Mouse (Mus musculus): ENCODE measurements around the gene Lhfpl2. TPM values are rescaled to one million over a fixed set of nuclear protein-coding genes. Genes with fewer than 3 reads are reported as not detected.

The Lhfpl2 gene
- polyA plus RNA-seq, 1 experiment from 2014 or later: 20.0 TPM

GRCm38 (mm10) chr13:94223609-94224008 is 166.0 kb downstream of the Lhfpl2 start:
- no peak overlapping the region for H3K27ac ChIP-seq (replicated peaks)
- no peak overlapping the region for H3K4me3 ChIP-seq
- 68% methylated on average over 14 of the region's 14 CpGs for WGBS
- H3K4me1 ChIP-seq (replicated peaks): no peaks in the 10 kb centered on the region
- no peak for ATAC-seq (ENCODE audit: low FRiP score, low read depth)
- H3K27me3 ChIP-seq: no peaks in the 10 kb centered on the region
- no peak overlapping the region for H3K4me2 ChIP-seq
- H3K9me3 ChIP-seq: no peaks in the 10 kb centered on the region
- H3K9ac ChIP-seq: no peak overlapping the region
- peaks cover 26% of the 10 kb centered on the region for H3K36me3 ChIP-seq

DNA sequence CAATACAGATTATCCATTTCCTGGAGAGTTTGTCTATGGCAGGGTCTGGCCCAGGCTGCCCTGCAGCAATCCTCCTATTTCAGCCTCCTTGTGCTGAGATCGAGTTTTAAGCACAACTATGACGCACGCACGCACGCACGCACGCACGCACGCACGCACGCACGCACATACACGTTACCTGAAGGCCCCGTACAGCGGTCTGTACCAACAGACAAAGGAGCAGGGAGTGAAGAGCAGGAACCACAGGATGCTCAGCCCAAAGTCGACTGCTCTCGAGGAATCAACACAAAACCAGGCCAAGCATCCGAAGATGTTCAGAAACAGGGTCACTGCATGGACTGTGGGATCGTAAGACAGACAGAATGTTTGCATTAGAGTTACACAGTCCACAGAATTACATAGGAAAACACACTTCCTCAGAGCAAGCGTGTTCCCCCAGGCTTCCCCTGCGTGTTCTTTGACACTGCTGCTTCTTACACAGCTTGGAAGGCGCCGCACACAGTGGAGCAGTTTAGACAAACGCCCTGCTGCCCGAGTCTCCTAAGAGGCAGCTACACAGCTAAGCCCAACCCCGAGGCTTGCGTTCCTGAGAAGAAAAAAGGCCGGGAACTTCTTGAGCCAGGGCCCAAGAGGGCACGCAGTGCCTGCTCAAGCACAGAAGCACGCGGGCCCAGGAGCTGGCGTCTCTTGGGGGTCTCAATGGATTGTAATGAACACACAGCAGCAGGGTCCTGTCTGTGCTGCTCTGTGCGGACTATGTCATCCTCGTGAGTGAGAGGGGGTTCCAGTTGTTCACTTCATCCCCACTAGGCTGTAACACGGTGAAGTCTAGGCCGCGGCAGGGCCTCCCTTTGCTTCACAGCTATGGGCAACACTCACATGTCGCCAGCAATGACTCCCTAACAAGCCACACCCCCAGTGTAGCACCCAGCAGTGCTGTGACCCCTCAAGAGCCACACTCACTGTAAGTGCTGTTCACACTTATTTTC is 167.4 kb downstream of the Lhfpl2 start:
- H3K36me3 ChIP-seq: peaks cover 33% of the 10 kb centered on the region
- ATAC-seq (ENCODE audit: low FRiP score, low read depth): 0 out of 2 replicates have a peak, but pooled peaks have one; percentile 19
- WGBS: 95% methylated on average over 38 of the region's 38 CpGs

DNA sequence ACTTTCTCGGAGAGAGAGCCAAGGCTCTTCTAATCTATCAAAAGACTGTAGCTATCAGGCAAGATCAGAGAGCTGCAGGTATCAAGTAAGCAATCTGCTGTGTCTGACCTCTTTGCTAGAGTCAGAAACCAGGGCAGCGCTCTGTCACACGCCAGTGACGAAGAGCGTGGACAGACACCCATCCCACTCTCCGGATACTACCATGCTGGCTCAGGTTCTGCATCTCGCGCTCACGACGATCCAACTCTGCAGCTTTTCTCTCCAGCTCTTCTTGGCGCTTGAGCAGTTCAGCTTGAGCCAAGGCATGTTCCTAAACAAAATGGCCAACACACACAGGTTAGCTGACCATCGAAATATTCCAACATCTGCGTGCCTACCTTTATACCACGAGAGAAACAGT is 174.3 kb downstream of the Lhfpl2 start:
- H3K9ac ChIP-seq: no peak overlapping the region
- no peak overlapping the region for H3K4me2 ChIP-seq
- no peak overlapping the region for H3K27ac ChIP-seq (replicated peaks)
- peaks cover 17% of the 10 kb centered on the region for H3K36me3 ChIP-seq
- H3K9me3 ChIP-seq: no peaks in the 10 kb centered on the region
- WGBS: 92% methylated on average over 14 of the region's 14 CpGs
- ATAC-seq (ENCODE audit: low FRiP score, low read depth): no peak
- no peaks in the 10 kb centered on the region for H3K27me3 ChIP-seq
- no peaks in the 10 kb centered on the region for H3K4me1 ChIP-seq (replicated peaks)
- H3K4me3 ChIP-seq: no peak overlapping the region

More for the DNA sequence above, 167.4 kb downstream of the Lhfpl2 start:
- H3K4me2 ChIP-seq: no peak overlapping the region
- no peak overlapping the region for H3K27ac ChIP-seq (replicated peaks)
- no peak overlapping the region for H3K4me3 ChIP-seq
- H3K9ac ChIP-seq: no peak overlapping the region
- H3K9me3 ChIP-seq: no peaks in the 10 kb centered on the region
- H3K27me3 ChIP-seq: no peaks in the 10 kb centered on the region
- no peaks in the 10 kb centered on the region for H3K4me1 ChIP-seq (replicated peaks)

DNA sequence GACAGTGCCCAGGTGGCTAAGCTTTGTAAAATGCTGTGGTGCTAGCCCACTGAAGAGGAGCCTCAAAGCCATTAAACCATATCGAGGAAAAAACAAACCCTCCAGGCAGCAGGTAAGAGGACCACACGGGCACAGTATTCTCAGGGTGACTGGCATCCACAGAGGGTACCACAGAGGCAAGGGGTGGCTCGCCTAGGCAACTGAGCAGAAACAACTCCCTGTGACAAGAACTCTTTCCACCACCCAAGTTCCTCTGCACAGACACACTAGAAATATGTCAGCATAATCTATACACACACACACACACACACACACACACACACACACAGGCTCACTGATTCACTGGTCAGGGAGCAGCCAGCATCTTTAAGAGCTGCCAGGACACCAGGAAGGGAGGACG is 181.9 kb downstream of the Lhfpl2 start:
- Histone ChIP-seq H3K9ac (no peak overlapping the region), H3K27ac (replicated peaks) (no peak overlapping the region), H3K4me3 (no peak overlapping the region), H3K36me3 (no peaks in the 10 kb centered on the region), H3K4me1 (replicated peaks) (peaks cover 9% of the 10 kb centered on the region; the same call in 1 of the 2 replicates), H3K4me2 (no peak overlapping the region), H3K27me3 (no peaks in the 10 kb centered on the region), H3K9me3 (no peaks in the 10 kb centered on the region)
- ATAC-seq (ENCODE audit: low FRiP score, low read depth): no peak
- WGBS: 69% methylated on average over 4 of the region's 4 CpGs

DNA sequence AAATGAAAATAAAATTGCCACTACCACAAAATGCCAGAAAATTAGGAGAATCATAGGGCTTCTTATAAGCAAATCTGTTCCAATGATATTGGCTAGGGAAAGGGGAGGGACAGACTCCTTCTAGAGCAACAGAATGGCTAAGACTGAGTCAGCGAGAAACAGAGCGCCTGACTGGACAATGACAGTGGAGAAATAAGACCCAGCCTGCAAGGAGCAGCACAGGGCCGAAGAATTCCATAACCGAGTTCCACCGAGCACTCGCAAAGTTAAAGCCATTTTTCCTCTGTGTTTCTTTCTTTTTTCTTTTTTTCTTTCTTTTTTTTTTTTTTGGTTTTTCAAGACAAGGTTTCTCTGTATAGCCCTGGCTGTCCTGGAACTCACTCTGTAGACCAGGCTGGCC is 182.5 kb downstream of the Lhfpl2 start:
- Histone ChIP-seq H3K27me3 (no peaks in the 10 kb centered on the region), H3K4me2 (no peak overlapping the region), H3K9ac (no peak overlapping the region), H3K9me3 (no peaks in the 10 kb centered on the region), H3K27ac (replicated peaks) (no peak overlapping the region), H3K4me1 (replicated peaks) (peaks cover 9% of the 10 kb centered on the region; the same call in 1 of the 2 replicates), H3K36me3 (no peaks in the 10 kb centered on the region), H3K4me3 (no peak overlapping the region)
- no peak for ATAC-seq (ENCODE audit: low FRiP score, low read depth)
- 82% methylated on average over 6 of the region's 6 CpGs for WGBS

GRCm38 (mm10) chr13:94240873-94241272 is 183.3 kb downstream of the Lhfpl2 start:
- no peak for ATAC-seq (ENCODE audit: low FRiP score, low read depth)
- H3K27ac ChIP-seq (replicated peaks): no peak overlapping the region
- no peak overlapping the region for H3K4me2 ChIP-seq
- H3K4me1 ChIP-seq (replicated peaks): peaks cover 9% of the 10 kb centered on the region; the same call in 1 of the 2 replicates
- H3K4me3 ChIP-seq: no peak overlapping the region
- no peaks in the 10 kb centered on the region for H3K9me3 ChIP-seq
- H3K36me3 ChIP-seq: no peaks in the 10 kb centered on the region
- WGBS: 32% methylated on average over 5 of the region's 5 CpGs
- H3K27me3 ChIP-seq: no peaks in the 10 kb centered on the region
- no peak overlapping the region for H3K9ac ChIP-seq

- H3K36me3 ChIP-seq: no peaks in the 10 kb centered on the region
- H3K4me3 ChIP-seq: no peak overlapping the region
- no peak overlapping the region for H3K4me2 ChIP-seq
- no peaks in the 10 kb centered on the region for H3K27me3 ChIP-seq
- ATAC-seq (ENCODE audit: low FRiP score, low read depth): no peak
- no peak overlapping the region for H3K9ac ChIP-seq
- H3K27ac ChIP-seq (replicated peaks): no peak overlapping the region
- WGBS: 44% methylated on average over 4 of the region's 4 CpGs
- H3K4me1 ChIP-seq (replicated peaks): peaks cover 9% of the 10 kb centered on the region; the same call in 1 of the 2 replicates
- no peaks in the 10 kb centered on the region for H3K9me3 ChIP-seq
These were observed 184.4 kb downstream of the Lhfpl2 start for GRCm38 (mm10) chr13:94241892-94242524.

DNA sequence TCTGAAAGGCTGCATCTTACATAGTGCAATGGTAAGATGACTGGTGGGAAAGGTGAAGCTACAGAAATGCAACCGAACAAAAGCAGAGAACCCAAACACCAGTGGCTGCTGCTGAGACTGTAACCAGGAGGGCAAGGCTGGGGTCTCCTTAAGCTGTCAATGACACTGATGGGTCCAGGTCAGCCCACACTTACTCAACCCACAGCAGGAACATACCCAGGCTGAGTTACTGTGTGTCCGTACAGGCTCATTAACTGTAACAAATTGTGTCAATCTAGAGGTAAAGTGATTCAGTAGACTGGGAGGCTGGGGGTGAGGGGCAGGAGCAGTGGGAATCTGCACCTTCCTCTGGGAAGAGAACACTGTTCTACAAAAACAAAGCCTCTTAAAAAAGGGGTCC is 185.3 kb downstream of the Lhfpl2 start:
- no peak overlapping the region for H3K27ac ChIP-seq (replicated peaks)
- H3K4me1 ChIP-seq (replicated peaks): peaks cover 9% of the 10 kb centered on the region; the same call in 1 of the 2 replicates
- H3K36me3 ChIP-seq: no peaks in the 10 kb centered on the region
- H3K27me3 ChIP-seq: no peaks in the 10 kb centered on the region
- H3K4me2 ChIP-seq: no peak overlapping the region
- 58% methylated on average over 2 of the region's 2 CpGs for WGBS
- no peak overlapping the region for H3K9ac ChIP-seq
- H3K9me3 ChIP-seq: no peaks in the 10 kb centered on the region
- no peak for ATAC-seq (ENCODE audit: low FRiP score, low read depth)
- no peak overlapping the region for H3K4me3 ChIP-seq

Other genes starting within 250 kb of the Lhfpl2 start
- gene Scamp1, start 228.1 kb downstream of the Lhfpl2 start, polyA plus RNA-seq (2015; fragmentation: Nextera tagmentation; extraction: Ambion mirVana): 160 and 168 TPM in 2 replicates

Data from hindbrain, embryonic 15.5 days (tissue).